Mouse (Mus musculus): ENCODE results near the gene Foxn3. TPM values are rescaled to one million over a fixed set of nuclear protein-coding genes. Genes with fewer than 3 reads are reported as not detected.

Foxn3 gene
- polyA plus RNA-seq, 1 experiment: 71.3 TPM

DNA sequence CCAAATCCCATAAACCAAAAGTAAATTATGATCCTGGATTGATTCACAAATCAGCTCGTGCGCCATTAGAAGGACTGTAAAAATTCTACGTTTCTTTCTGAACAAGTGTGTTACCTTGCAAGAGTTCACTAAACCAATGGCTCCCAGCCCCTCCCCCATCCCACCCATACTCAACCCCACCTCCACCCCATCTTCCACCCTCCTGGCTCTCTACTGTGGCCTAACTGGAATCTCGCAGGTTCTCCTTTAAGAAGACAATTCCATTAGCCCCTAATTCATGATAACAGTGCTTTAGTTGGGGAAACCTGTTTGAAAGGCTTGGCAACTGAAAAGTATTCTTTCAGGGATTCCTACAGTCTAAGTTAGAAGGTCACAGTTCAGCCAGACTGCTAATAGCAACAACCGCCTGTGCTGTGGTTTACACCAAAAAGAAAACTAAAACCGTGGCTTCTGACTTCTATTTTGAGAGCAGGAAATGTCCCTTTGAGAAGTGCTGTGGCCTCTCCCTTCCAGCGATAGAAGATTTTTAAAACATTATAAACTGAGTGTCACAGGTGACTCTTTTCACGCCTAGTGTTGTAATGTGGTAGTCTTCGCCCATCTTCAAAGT lies 1.0 kb upstream of the Foxn3 start:
- DNase-seq: no peak
- H3K4me3 ChIP-seq (ENCODE audit: control insufficient read depth, insufficient read depth, low read length): no peak overlapping the region
- no peak overlapping the region for H3K27ac ChIP-seq (ENCODE audit: control insufficient read depth, insufficient read depth, low read length)
- H3K4me1 ChIP-seq (replicated peaks; ENCODE audit: control insufficient read depth, insufficient read depth, low read length): peaks cover 10% of the 10 kb centered on the region
- TF ChIP-seq POLR2A (IDR thresholded peaks at IDR 0.05; ENCODE audit: control insufficient read depth, extremely low read depth, insufficient read depth, low read length, poor library complexity) (no peak), CTCF (IDR thresholded peaks at IDR 0.05; ENCODE audit: borderline replicate concordance, control insufficient read depth, extremely low read depth, insufficient read depth, low read length, poor library complexity) (no peak)
- H3K36me3 ChIP-seq (ENCODE audit: control insufficient read depth, insufficient read depth, low read length): no peaks in the 10 kb centered on the region
- H3K27me3 ChIP-seq (ENCODE audit: control insufficient read depth, insufficient read depth, low read length): no peaks in the 10 kb centered on the region
- WGBS: 11% methylated on average over 9 of the region's 9 CpGs

DNA sequence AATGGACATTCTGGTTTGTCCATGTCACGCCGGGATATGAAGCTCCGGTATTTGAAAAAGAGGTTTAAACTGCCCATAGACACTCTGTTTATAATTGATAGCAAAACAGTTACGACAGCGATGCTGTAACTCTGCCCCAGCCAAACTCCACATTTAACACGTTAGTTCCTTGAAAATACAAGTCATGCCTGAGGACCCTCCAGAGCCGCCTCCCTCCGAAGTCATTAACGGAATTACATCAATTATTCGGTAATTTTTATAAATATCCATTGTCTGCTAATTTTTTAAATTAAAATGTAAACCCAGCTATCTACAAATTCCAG lies 554 bp downstream of the Foxn3 start:
- DNase-seq: no peak
- TF ChIP-seq CTCF (IDR thresholded peaks at IDR 0.05; ENCODE audit: borderline replicate concordance, control insufficient read depth, extremely low read depth, insufficient read depth, low read length, poor library complexity) (no peak), POLR2A (IDR thresholded peaks at IDR 0.05; ENCODE audit: control insufficient read depth, extremely low read depth, insufficient read depth, low read length, poor library complexity) (no peak)
- Histone ChIP-seq H3K36me3 (ENCODE audit: control insufficient read depth, insufficient read depth, low read length) (no peaks in the 10 kb centered on the region), H3K27me3 (ENCODE audit: control insufficient read depth, insufficient read depth, low read length) (no peaks in the 10 kb centered on the region), H3K27ac (ENCODE audit: control insufficient read depth, insufficient read depth, low read length) (no peak overlapping the region), H3K4me3 (ENCODE audit: control insufficient read depth, insufficient read depth, low read length) (no peak overlapping the region; the same call in 1 of the 2 replicates), H3K4me1 (replicated peaks; ENCODE audit: control insufficient read depth, insufficient read depth, low read length) (peaks cover 22% of the 10 kb centered on the region)
- 0% methylated on average over 10 of the region's 10 CpGs for WGBS

GRCm38 (mm10) chr12:99562073-99562866 lies 1.1 kb downstream of the Foxn3 start:
- no peaks in the 10 kb centered on the region for H3K27me3 ChIP-seq (ENCODE audit: control insufficient read depth, insufficient read depth, low read length)
- H3K36me3 ChIP-seq (ENCODE audit: control insufficient read depth, insufficient read depth, low read length): no peaks in the 10 kb centered on the region
- H3K4me1 ChIP-seq (replicated peaks; ENCODE audit: control insufficient read depth, insufficient read depth, low read length): peaks cover 26% of the 10 kb centered on the region
- no peak for DNase-seq
- WGBS: under 1% methylated on average over 24 of the region's 24 CpGs
- peak overlapping the region; percentile 58 for H3K4me3 ChIP-seq (ENCODE audit: control insufficient read depth, insufficient read depth, low read length)
- H3K27ac ChIP-seq (ENCODE audit: control insufficient read depth, insufficient read depth, low read length): peak overlapping the region; percentile 75
- no peak for TF ChIP-seq POLR2A (IDR thresholded peaks at IDR 0.05; ENCODE audit: control insufficient read depth, extremely low read depth, insufficient read depth, low read length, poor library complexity)
- no peak for TF ChIP-seq CTCF (IDR thresholded peaks at IDR 0.05; ENCODE audit: borderline replicate concordance, control insufficient read depth, extremely low read depth, insufficient read depth, low read length, poor library complexity)

GRCm38 (mm10) chr12:99561333-99561766 lies 2.0 kb downstream of the Foxn3 start:
- Histone ChIP-seq H3K27ac (ENCODE audit: control insufficient read depth, insufficient read depth, low read length) (peak overlapping the region; percentile 80), H3K4me1 (replicated peaks; ENCODE audit: control insufficient read depth, insufficient read depth, low read length) (peaks cover 31% of the 10 kb centered on the region), H3K4me3 (ENCODE audit: control insufficient read depth, insufficient read depth, low read length) (peak overlapping the region; percentile 9; the same call in 1 of the 2 replicates), H3K36me3 (ENCODE audit: control insufficient read depth, insufficient read depth, low read length) (no peaks in the 10 kb centered on the region), H3K27me3 (ENCODE audit: control insufficient read depth, insufficient read depth, low read length) (no peaks in the 10 kb centered on the region)
- 4% methylated on average over 3 of the region's 3 CpGs for WGBS
- TF ChIP-seq CTCF (IDR thresholded peaks at IDR 0.05; ENCODE audit: borderline replicate concordance, control insufficient read depth, extremely low read depth, insufficient read depth, low read length, poor library complexity) (no peak), POLR2A (IDR thresholded peaks at IDR 0.05; ENCODE audit: control insufficient read depth, extremely low read depth, insufficient read depth, low read length, poor library complexity) (no peak)
- DNase-seq: no peak

GRCm38 (mm10) chr12:99560701-99561332 lies 2.6 kb downstream of the Foxn3 start:
- Histone ChIP-seq H3K27ac (ENCODE audit: control insufficient read depth, insufficient read depth, low read length) (peak overlapping the region; percentile 80), H3K27me3 (ENCODE audit: control insufficient read depth, insufficient read depth, low read length) (no peaks in the 10 kb centered on the region), H3K4me1 (replicated peaks; ENCODE audit: control insufficient read depth, insufficient read depth, low read length) (peaks cover 31% of the 10 kb centered on the region), H3K4me3 (ENCODE audit: control insufficient read depth, insufficient read depth, low read length) (peak overlapping the region; percentile 23), H3K36me3 (ENCODE audit: control insufficient read depth, insufficient read depth, low read length) (peaks cover 4% of the 10 kb centered on the region)
- 9% methylated on average over 11 of the region's 11 CpGs for WGBS
- TF ChIP-seq CTCF (IDR thresholded peaks at IDR 0.05; ENCODE audit: borderline replicate concordance, control insufficient read depth, extremely low read depth, insufficient read depth, low read length, poor library complexity): no peak
- TF ChIP-seq POLR2A (IDR thresholded peaks at IDR 0.05; ENCODE audit: control insufficient read depth, extremely low read depth, insufficient read depth, low read length, poor library complexity): no peak
- DNase-seq: no peak

DNA sequence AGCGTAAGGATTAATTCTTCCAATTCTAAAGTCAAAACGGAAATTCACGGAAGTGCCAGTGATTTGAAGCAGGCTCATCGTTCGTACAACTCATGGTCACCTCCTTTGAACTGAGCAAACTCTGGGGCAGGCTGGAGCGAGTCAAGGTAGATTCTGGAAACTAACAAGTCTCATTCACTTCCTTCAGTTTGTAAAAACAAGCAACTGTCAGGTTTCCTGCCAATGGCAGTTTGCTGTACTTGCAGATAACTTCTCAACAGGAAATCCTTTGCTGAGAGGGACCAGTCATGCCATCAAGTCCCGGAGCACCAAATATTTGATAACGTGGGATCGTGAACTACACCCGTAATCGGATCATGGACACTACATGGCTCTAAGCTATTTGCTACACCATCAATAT lies 3.9 kb downstream of the Foxn3 start:
- peaks cover 5% of the 10 kb centered on the region for H3K36me3 ChIP-seq (ENCODE audit: control insufficient read depth, insufficient read depth, low read length)
- 5% methylated on average over 11 of the region's 11 CpGs for WGBS
- no peaks in the 10 kb centered on the region for H3K27me3 ChIP-seq (ENCODE audit: control insufficient read depth, insufficient read depth, low read length)
- peaks cover 27% of the 10 kb centered on the region for H3K4me1 ChIP-seq (replicated peaks; ENCODE audit: control insufficient read depth, insufficient read depth, low read length)
- DNase-seq: peak; percentile 55
- TF ChIP-seq CTCF (IDR thresholded peaks at IDR 0.05; ENCODE audit: borderline replicate concordance, control insufficient read depth, extremely low read depth, insufficient read depth, low read length, poor library complexity): no peak
- TF ChIP-seq POLR2A (IDR thresholded peaks at IDR 0.05; ENCODE audit: control insufficient read depth, extremely low read depth, insufficient read depth, low read length, poor library complexity): no peak
- H3K4me3 ChIP-seq (ENCODE audit: control insufficient read depth, insufficient read depth, low read length): no peak overlapping the region; the same call in 1 of the 2 replicates
- H3K27ac ChIP-seq (ENCODE audit: control insufficient read depth, insufficient read depth, low read length): peak overlapping the region; percentile 70

Data from thymus, adult 2 months (tissue).